Mouse (Mus musculus): ENCODE measurements around the gene Gm11111. TPM values are rescaled to one million over a fixed set of nuclear protein-coding genes. Genes with fewer than 3 reads are reported as not detected.

The Gm11111 gene
- polyA plus RNA-seq, 1 experiment from 2014 or later = not detected

Other genes with a start within 250 kb of the Gm11111 start
- gene Cfap299, start 223.4 kb upstream of the Gm11111 start, polyA plus RNA-seq (2016; fragmentation: Nextera tagmentation; extraction: Ambion mirVana) = 0.26 and 0.30 TPM in 2 replicates